Mouse (Mus musculus) kidney, adult 9 months (tissue): ENCODE data around the gene Gm3238.
A peak's percentile ranks its signal among the peaks of the same experiment; 100 is the strongest.
"Not testable (repeated sequence)": the region's sequence is repeated elsewhere in the genome, so short reads cannot be mapped to it uniquely, and the experiment has no call there.

Experiments used
- DNase-seq: peaks from one replicate; pipeline ENCODE4 v3.0.0; 2022

Gm3238 gene

DNA sequence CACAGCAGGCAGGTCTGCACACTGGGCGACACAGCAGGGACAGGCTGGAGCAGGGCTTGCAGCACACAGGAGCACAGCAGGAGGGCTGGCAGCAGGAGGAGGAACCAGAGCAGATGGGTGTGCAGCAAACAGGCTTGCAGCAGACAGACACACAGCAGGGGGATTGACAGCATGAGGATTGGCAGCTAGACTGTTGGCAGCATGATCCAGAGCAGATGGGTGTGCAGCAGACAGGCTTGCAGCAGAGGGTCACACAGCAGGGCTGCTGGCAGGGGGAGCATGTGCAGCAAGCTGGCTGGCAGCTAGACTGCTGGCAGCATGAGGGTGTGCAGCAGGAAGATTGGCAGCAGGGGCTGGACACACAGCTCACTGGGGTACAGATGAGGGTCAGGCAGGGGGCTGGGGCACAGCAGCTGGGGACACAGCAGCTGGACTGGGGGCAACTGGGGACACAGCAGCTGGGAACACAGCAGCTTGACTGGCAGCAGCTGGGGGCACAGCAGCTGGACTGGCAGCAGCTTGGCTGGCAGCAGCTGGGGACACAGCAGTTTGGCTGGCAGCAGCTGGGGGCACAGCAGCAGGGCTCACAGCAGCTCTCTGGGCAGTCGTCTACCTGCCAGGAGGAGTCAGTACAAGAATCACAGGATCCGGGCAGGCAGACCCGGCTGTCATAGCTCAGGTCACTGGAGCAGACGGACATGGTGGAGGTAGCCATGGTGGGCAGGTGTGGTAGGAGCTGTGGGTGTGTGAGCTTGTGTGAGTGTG is 29.0 kb downstream of the Gm3238 start, which contains the start of gene Gm18596:
Gene Gm18596, minus strand, starts transcription at position 715 of the 765 bp plus-strand sequence.
- not testable (repeated sequence) for DNase-seq

DNA sequence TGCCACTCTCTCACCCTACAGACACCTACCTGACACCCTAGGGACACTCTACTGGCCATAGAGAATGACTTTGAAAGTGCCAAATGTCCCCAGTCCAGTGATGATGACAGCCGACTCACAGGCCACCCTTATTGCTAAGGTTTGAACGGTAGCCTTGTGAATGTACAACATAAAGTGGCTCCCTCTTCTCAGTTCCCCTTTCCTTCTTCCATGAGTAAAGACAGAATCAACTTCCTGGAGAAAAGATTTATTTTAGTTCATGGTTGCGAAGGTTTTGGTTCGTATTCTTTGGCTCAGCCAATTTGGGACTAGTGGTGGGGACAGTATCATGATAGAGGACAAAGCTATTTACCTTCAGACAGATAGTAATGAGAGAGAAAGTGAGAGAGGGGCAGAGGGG is 32.2 kb downstream of the Gm3238 start:
- no peak for DNase-seq

DNA sequence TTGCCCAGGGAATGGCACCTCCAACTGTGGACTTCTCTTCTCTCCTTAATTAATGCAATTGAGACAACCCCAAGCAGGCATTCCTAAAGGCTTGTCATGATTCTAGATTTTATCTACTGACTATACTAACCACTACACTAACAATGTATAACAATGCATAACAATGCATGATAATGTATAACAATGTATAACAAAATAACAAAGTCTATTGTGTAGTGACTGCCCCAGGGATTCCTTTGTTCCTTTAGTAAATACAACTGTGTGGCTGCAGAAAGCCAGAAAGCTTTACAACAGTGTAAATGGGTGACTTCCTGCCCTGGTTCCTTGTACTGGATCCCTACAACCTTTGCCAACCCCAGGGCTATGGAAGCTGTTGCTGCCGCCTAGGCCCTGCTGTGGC is 35.2 kb downstream of the Gm3238 start:
- DNase-seq, result no peak

DNA sequence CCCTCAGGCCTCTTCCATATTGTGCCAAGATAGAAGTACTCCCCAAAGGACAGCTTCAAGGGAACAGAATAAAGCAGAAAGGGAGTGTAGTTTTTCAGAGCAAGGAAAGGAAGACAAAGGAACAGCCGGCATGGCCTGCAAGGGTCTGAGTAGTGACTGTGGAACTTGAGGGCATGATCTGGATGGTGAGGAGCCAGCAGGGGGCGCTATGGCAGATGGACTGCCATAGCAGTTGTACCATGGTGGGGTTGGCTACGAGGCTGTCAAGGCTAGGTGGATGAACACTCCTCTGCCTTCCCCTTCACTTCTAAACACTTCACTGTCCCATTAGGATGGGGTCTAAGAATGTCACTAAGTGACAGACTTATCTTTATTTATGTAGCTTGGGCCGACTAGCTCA is 41.9 kb downstream of the Gm3238 start:
- DNase-seq, result peak; percentile 6

DNA sequence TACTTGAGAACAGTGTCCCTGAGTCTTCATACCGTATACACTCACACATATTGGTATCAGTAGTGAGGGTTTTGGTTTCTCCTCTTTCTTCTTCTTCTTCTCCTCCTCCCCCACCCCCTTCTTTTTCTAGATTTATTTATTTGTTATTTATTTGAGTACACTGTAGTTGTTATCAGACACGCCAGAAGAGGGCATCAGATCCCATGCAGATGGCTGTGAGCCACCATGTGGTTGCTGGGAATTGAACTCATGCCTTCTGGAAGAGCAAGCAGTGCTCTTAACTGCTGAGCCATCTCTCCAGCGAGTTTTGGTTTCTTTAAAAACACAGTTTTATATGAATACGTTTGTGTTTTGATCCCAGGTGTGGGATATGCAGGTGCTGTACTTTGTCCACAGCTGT is 42.8 kb downstream of the Gm3238 start:
- peak; percentile 8 for DNase-seq

DNA sequence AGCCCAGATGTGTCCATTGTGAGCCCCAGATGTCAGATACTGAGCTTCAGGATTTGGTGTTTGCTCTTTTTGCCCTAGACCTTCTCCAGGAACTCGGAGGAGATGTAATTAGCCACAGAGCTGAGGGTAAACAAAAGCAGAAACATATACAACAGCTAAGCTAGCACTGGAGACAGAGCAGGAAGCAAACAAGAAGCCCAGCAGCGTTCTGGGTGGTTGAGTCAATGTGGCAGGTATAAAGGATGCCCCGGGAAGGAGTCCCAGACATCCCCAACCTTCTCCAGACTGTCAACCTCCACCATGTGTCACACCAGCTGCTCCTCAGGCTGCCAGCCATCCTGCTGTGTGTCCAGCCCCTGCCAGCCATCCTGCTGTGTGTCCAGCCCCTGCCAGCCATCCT is 44.9 kb downstream of the Gm3238 start, which contains the start of gene Gm10100:
Gene Gm10100, plus strand, starts transcription at position 301 of the 400 bp plus-strand sequence.
- no peak for DNase-seq

DNA sequence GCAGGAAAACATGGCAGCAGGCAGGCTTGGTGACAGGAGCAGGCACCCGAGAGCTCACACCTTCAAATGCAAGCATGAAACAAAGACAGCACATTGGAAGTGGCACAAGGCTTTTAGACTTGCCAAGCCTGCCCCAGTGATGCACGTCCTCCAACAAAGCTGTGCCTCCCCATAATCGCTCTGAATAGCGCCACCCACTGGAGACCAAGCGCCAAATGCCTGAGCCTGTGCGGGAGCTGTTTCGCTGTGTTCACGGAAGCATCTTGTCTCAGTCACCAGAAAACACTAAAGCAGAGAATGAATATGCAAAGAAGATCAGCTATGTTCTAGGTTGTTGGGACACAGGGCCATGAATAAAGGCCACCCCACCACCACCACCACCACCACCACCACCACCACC is 46.3 kb downstream of the Gm3238 start:
- DNase-seq, result no peak
